Mouse (Mus musculus): Measurements from ENCODE around the gene Fmod. TPM values are rescaled to one million over a fixed set of nuclear protein-coding genes. Genes with fewer than 3 reads are reported as not detected.

Fmod gene
- polyA plus RNA-seq, 1 experiment, result 12.4 TPM

GRCm38 (mm10) chr1:134065241-134065809 is 28.3 kb downstream of the Fmod start:
- no peaks in the 10 kb centered on the region for H3K36me3 ChIP-seq (ENCODE audit: control insufficient read depth, insufficient read depth, low read length)
- TF ChIP-seq CTCF (IDR thresholded peaks at IDR 0.05; ENCODE audit: extremely low read depth, insufficient read depth, insufficient read length, insufficient replicate concordance) (no peak), POLR2A (IDR thresholded peaks at IDR 0.05; ENCODE audit: low read depth, low read length) (no peak)
- WGBS, result 4% methylated on average over 4 of the region's 4 CpGs
- no peak overlapping the region for H3K4me3 ChIP-seq (ENCODE audit: extremely low read depth, insufficient read depth, insufficient read length)
- H3K4me1 ChIP-seq (ENCODE audit: control insufficient read depth, insufficient read depth, insufficient read length), result peaks cover 56% of the 10 kb centered on the region
- peak in 1 of 2 experiments; percentile 52 for DNase-seq (ENCODE audit: low read depth in 1 of 2, low spot score in 2 of 2)
- no peaks in the 10 kb centered on the region for H3K27me3 ChIP-seq (ENCODE audit: control insufficient read depth, insufficient read depth, low read length)
- peak overlapping the region; percentile 99 for H3K27ac ChIP-seq (ENCODE audit: insufficient read depth, low read length)

- H3K27me3 ChIP-seq (ENCODE audit: control insufficient read depth, insufficient read depth, low read length), result no peaks in the 10 kb centered on the region
- peak overlapping the region; percentile 99 for H3K27ac ChIP-seq (ENCODE audit: insufficient read depth, low read length)
- no peak for TF ChIP-seq POLR2A (IDR thresholded peaks at IDR 0.05; ENCODE audit: low read depth, low read length)
- no peak for TF ChIP-seq CTCF (IDR thresholded peaks at IDR 0.05; ENCODE audit: extremely low read depth, insufficient read depth, insufficient read length, insufficient replicate concordance)
- H3K36me3 ChIP-seq (ENCODE audit: control insufficient read depth, insufficient read depth, low read length), result no peaks in the 10 kb centered on the region
- no peak for DNase-seq (ENCODE audit: low read depth in 1 of 2, low spot score in 2 of 2)
- WGBS, result 22% methylated on average over 3 of the region's 3 CpGs
- H3K4me3 ChIP-seq (ENCODE audit: extremely low read depth, insufficient read depth, insufficient read length), result 0 out of 2 replicates have a peak overlapping the region, but pooled peaks have one; percentile 14
- peaks cover 65% of the 10 kb centered on the region for H3K4me1 ChIP-seq (ENCODE audit: control insufficient read depth, insufficient read depth, insufficient read length)
Measured at GRCm38 (mm10) chr1:134066554-134066953, 29.5 kb downstream of the Fmod start.

GRCm38 (mm10) chr1:134067143-134067619 is 30.1 kb downstream of the Fmod start:
- Histone ChIP-seq H3K4me1 (ENCODE audit: control insufficient read depth, insufficient read depth, insufficient read length) (peaks cover 62% of the 10 kb centered on the region), H3K27ac (ENCODE audit: insufficient read depth, low read length) (peak overlapping the region; percentile 99), H3K4me3 (ENCODE audit: extremely low read depth, insufficient read depth, insufficient read length) (peak overlapping the region; percentile 14; the same call in 1 of the 2 replicates), H3K27me3 (ENCODE audit: control insufficient read depth, insufficient read depth, low read length) (no peaks in the 10 kb centered on the region), H3K36me3 (ENCODE audit: control insufficient read depth, insufficient read depth, low read length) (no peaks in the 10 kb centered on the region)
- DNase-seq (ENCODE audit: low read depth in 1 of 2, low spot score in 2 of 2), result peak; percentile 62 to 71
- WGBS, result 4% methylated on average over 8 of the region's 8 CpGs
- TF ChIP-seq CTCF (IDR thresholded peaks at IDR 0.05; ENCODE audit: extremely low read depth, insufficient read depth, insufficient read length, insufficient replicate concordance), result no peak
- no peak for TF ChIP-seq POLR2A (IDR thresholded peaks at IDR 0.05; ENCODE audit: low read depth, low read length)

GRCm38 (mm10) chr1:134070099-134070669 is 33.1 kb downstream of the Fmod start:
- Histone ChIP-seq H3K27me3 (ENCODE audit: control insufficient read depth, insufficient read depth, low read length) (no peaks in the 10 kb centered on the region), H3K36me3 (ENCODE audit: control insufficient read depth, insufficient read depth, low read length) (peaks cover 5% of the 10 kb centered on the region), H3K4me3 (ENCODE audit: extremely low read depth, insufficient read depth, insufficient read length) (no peak overlapping the region), H3K27ac (ENCODE audit: insufficient read depth, low read length) (no peak overlapping the region), H3K4me1 (ENCODE audit: control insufficient read depth, insufficient read depth, insufficient read length) (peaks cover 57% of the 10 kb centered on the region)
- 92% methylated on average over 8 of the region's 8 CpGs for WGBS
- TF ChIP-seq CTCF (IDR thresholded peaks at IDR 0.05; ENCODE audit: extremely low read depth, insufficient read depth, insufficient read length, insufficient replicate concordance) (no peak), POLR2A (IDR thresholded peaks at IDR 0.05; ENCODE audit: low read depth, low read length) (no peak)
- DNase-seq (ENCODE audit: low read depth in 1 of 2, low spot score in 2 of 2), result no peak

GRCm38 (mm10) chr1:134071411-134072018 is 34.5 kb downstream of the Fmod start:
- H3K27ac ChIP-seq (ENCODE audit: insufficient read depth, low read length), result no peak overlapping the region
- no peak for DNase-seq (ENCODE audit: low read depth in 1 of 2, low spot score in 2 of 2)
- peaks cover 51% of the 10 kb centered on the region for H3K4me1 ChIP-seq (ENCODE audit: control insufficient read depth, insufficient read depth, insufficient read length)
- TF ChIP-seq CTCF (IDR thresholded peaks at IDR 0.05; ENCODE audit: extremely low read depth, insufficient read depth, insufficient read length, insufficient replicate concordance), result no peak
- 73% methylated on average over 10 of the region's 10 CpGs for WGBS
- H3K27me3 ChIP-seq (ENCODE audit: control insufficient read depth, insufficient read depth, low read length), result no peaks in the 10 kb centered on the region
- no peak overlapping the region for H3K4me3 ChIP-seq (ENCODE audit: extremely low read depth, insufficient read depth, insufficient read length)
- peaks cover 17% of the 10 kb centered on the region for H3K36me3 ChIP-seq (ENCODE audit: control insufficient read depth, insufficient read depth, low read length)

- peaks cover 26% of the 10 kb centered on the region for H3K36me3 ChIP-seq (ENCODE audit: control insufficient read depth, insufficient read depth, low read length)
- H3K27me3 ChIP-seq (ENCODE audit: control insufficient read depth, insufficient read depth, low read length), result no peaks in the 10 kb centered on the region
- H3K4me3 ChIP-seq (ENCODE audit: extremely low read depth, insufficient read depth, insufficient read length), result no peak overlapping the region
- WGBS, result 41% methylated on average over 6 of the region's 6 CpGs
- TF ChIP-seq POLR2A (IDR thresholded peaks at IDR 0.05; ENCODE audit: low read depth, low read length), result no peak
- TF ChIP-seq CTCF (IDR thresholded peaks at IDR 0.05; ENCODE audit: extremely low read depth, insufficient read depth, insufficient read length, insufficient replicate concordance), result no peak
- DNase-seq (ENCODE audit: low read depth in 1 of 2, low spot score in 2 of 2), result no peak
- no peak overlapping the region; the same call in 1 of the 2 replicates for H3K27ac ChIP-seq (ENCODE audit: insufficient read depth, low read length)
- H3K4me1 ChIP-seq (ENCODE audit: control insufficient read depth, insufficient read depth, insufficient read length), result peaks cover 40% of the 10 kb centered on the region
Measured at GRCm38 (mm10) chr1:134073061-134073564, 36.1 kb downstream of the Fmod start.

All from spleen, adult 2 months (tissue).